Mouse (Mus musculus) MEL (cell line): ENCODE measurements at regions not wholly inside any gene's neighbourhood (a gene's known extent, or its start where the extent isn't known, plus 50 kb on each side); places are given as distances from the start of the nearest gene placed in this dataset.

Experiments
- DNase-seq: peaks from one replicate; pipeline ENCODE4 v3.0.0; 2011; ENCODE audit warnings: low read depth, low spot score
- H3K27ac ChIP-seq: 2 replicates; pipeline ENCODE4 v1.5.1; 2012; ENCODE audit warnings: low read depth, mild to moderate bottlenecking, control low read depth, low read length, moderate library complexity; ENCODE audit not compliant: control insufficient read depth
- H3K27me3 ChIP-seq, 2 experiments: fragments of 150-350 bp in 1 of 2; sonication (generic) in 1 of 2; 2 replicates each; pipeline ENCODE4 v1.6.1; 2012; ENCODE audit warnings: low read length in 2 of 2, mild to moderate bottlenecking in 2 of 2, improper control_type of control experiment in 1 of 2, moderate library complexity in 1 of 2; ENCODE audit not compliant: insufficient read depth in 2 of 2, control insufficient read depth in 1 of 2
- H3K36me3 ChIP-seq, 2 experiments: 2 replicates each; pipeline ENCODE4 v1.6.1; 2012 to 2014; ENCODE audit warnings: low read length in 2 of 2, improper control_type of control experiment in 1 of 2, inconsistent platforms in 1 of 2, mild to moderate bottlenecking in 1 of 2; ENCODE audit not compliant: insufficient read depth in 2 of 2, control insufficient read depth in 1 of 2
- H3K4me1 ChIP-seq, 2 experiments: fragments of 150-350 bp in 1 of 2; sonication (generic) in 1 of 2; 2 replicates each; pipeline ENCODE4 v1.6.1; 2012; ENCODE audit warnings: low read length in 2 of 2, improper control_type of control experiment in 1 of 2, mild to moderate bottlenecking in 1 of 2; ENCODE audit not compliant: insufficient read depth in 2 of 2, control insufficient read depth in 1 of 2
- H3K4me3 ChIP-seq, 2 experiments: fragments of 150-350 bp in 1 of 2; sonication (generic) in 1 of 2; 2 replicates each; pipeline ENCODE4 v1.5.1; 2012; ENCODE audit warnings: low read depth in 2 of 2, low read length in 2 of 2, mild to moderate bottlenecking in 2 of 2, moderate library complexity in 2 of 2, control low read depth in 1 of 2, improper control_type of control experiment in 1 of 2; ENCODE audit not compliant: control insufficient read depth in 1 of 2, insufficient read depth in 1 of 2
- H3K79me2 ChIP-seq: 2 replicates; pipeline ENCODE4 v1.6.1; 2012; ENCODE audit warnings: mild to moderate bottlenecking, low read length, moderate library complexity; ENCODE audit not compliant: control insufficient read depth, poor library complexity, insufficient read depth
- H3K9ac ChIP-seq: 2 replicates; pipeline ENCODE4 v1.6.1; 2012; ENCODE audit warnings: low read depth, mild to moderate bottlenecking, control low read depth, low read length, moderate library complexity; ENCODE audit not compliant: control insufficient read depth, poor library complexity, severe bottlenecking
- H3K9me3 ChIP-seq: fragments of 150-350 bp; sonication (generic); replicated peaks from 2 replicates; pipeline ENCODE4 v1.6.1; 2012; ENCODE audit warnings: mild to moderate bottlenecking, low read length, improper control_type of control experiment, moderate library complexity; ENCODE audit not compliant: insufficient read depth
- CHD2 ChIP-seq: IDR thresholded peaks from 2 replicates; pipeline ENCODE4 v1.6.1; 2011; ENCODE audit warnings: low read length, improper control_type of control experiment
- E2F4 ChIP-seq: IDR thresholded peaks from 2 replicates; pipeline ENCODE4 v1.6.1; 2011; ENCODE audit warnings: low read depth, low read length, improper control_type of control experiment, borderline replicate concordance
- ETS1 ChIP-seq: IDR thresholded peaks from 2 replicates; pipeline ENCODE4 v1.6.1; 2012; ENCODE audit warnings: low read depth, mild to moderate bottlenecking, inconsistent platforms, low read length, improper control_type of control experiment, moderate library complexity
- GABPA ChIP-seq: IDR thresholded peaks from 2 replicates; pipeline ENCODE4 v1.6.1; 2012; ENCODE audit warnings: low read depth, mild to moderate bottlenecking, inconsistent platforms, low read length, improper control_type of control experiment, moderate library complexity
- GATA1 ChIP-seq: IDR thresholded peaks from 2 replicates; pipeline ENCODE4 v1.6.1; 2011; ENCODE audit warnings: low read depth, low read length, improper control_type of control experiment
- HCFC1 ChIP-seq: IDR thresholded peaks from 2 replicates; pipeline ENCODE4 v1.6.1; 2012; ENCODE audit warnings: low read depth, mild to moderate bottlenecking, inconsistent platforms, low read length, improper control_type of control experiment, moderate library complexity
- MAFK ChIP-seq: IDR thresholded peaks from 2 replicates; pipeline ENCODE4 v1.6.1; 2011; ENCODE audit warnings: low read depth, mild to moderate bottlenecking, low read length, improper control_type of control experiment, borderline replicate concordance
- MAX ChIP-seq: IDR thresholded peaks from 2 replicates; pipeline ENCODE4 v1.6.1; 2011; ENCODE audit warnings: low read length, improper control_type of control experiment
- MAZ ChIP-seq: IDR thresholded peaks from 2 replicates; pipeline ENCODE4 v1.6.1; 2012; ENCODE audit warnings: low read depth, mild to moderate bottlenecking, inconsistent platforms, low read length, improper control_type of control experiment
- MYB ChIP-seq: IDR thresholded peaks from 2 replicates; pipeline ENCODE4 v1.6.1; 2011; ENCODE audit warnings: mild to moderate bottlenecking, low read depth, low read length, improper control_type of control experiment
- NELFE ChIP-seq: IDR thresholded peaks from 2 replicates; pipeline ENCODE4 v1.6.1; 2011; ENCODE audit warnings: low read depth, low read length, improper control_type of control experiment
- NRF1 ChIP-seq: IDR thresholded peaks from 2 replicates; pipeline ENCODE4 v1.6.1; 2014; ENCODE audit warnings: low read depth, mild to moderate bottlenecking, inconsistent platforms, low read length, improper control_type of control experiment, moderate library complexity; ENCODE audit not compliant: poor library complexity, insufficient read depth, severe bottlenecking
- POLR2AphosphoS2 ChIP-seq: IDR thresholded peaks from 2 replicates; pipeline ENCODE4 v1.6.1; 2011; ENCODE audit warnings: low read length, improper control_type of control experiment
- POLR2AphosphoS5 ChIP-seq: IDR thresholded peaks from 2 replicates; pipeline ENCODE4 v1.6.1; 2012; ENCODE audit warnings: low read depth, borderline replicate concordance, mild to moderate bottlenecking, inconsistent platforms, low read length, moderate library complexity, mixed read lengths
- RCOR1 ChIP-seq: IDR thresholded peaks from 2 replicates; pipeline ENCODE4 v1.6.1; 2012; ENCODE audit warnings: low read depth, mild to moderate bottlenecking, inconsistent platforms, low read length, improper control_type of control experiment
- SIN3A ChIP-seq: IDR thresholded peaks from 2 replicates; pipeline ENCODE4 v1.6.1; 2012; ENCODE audit warnings: low read length, improper control_type of control experiment, inconsistent platforms
- SMC3 ChIP-seq: IDR thresholded peaks from 2 replicates; pipeline ENCODE4 v1.6.1; 2011; ENCODE audit warnings: low read depth, low read length, improper control_type of control experiment
- TAL1 ChIP-seq: IDR thresholded peaks from 2 replicates; pipeline ENCODE4 v1.6.1; 2012; ENCODE audit warnings: mild to moderate bottlenecking, inconsistent platforms, low read length, moderate library complexity, mixed read lengths
- TCF12 ChIP-seq: IDR thresholded peaks from 2 replicates; pipeline ENCODE4 v1.6.1; 2014; ENCODE audit warnings: low read depth, mild to moderate bottlenecking, inconsistent platforms, low read length, improper control_type of control experiment, moderate library complexity
- UBTF ChIP-seq: IDR thresholded peaks from 2 replicates; pipeline ENCODE4 v1.6.1; 2012; ENCODE audit warnings: low read depth, mild to moderate bottlenecking, inconsistent platforms, low read length, improper control_type of control experiment, moderate library complexity, borderline replicate concordance; ENCODE audit not compliant: insufficient read depth
- USF2 ChIP-seq, 2 experiments: IDR thresholded peaks; 2 replicates each; pipeline ENCODE4 v1.6.1; 2011 to 2012; ENCODE audit warnings: improper control_type of control experiment in 2 of 2, low read length in 2 of 2, borderline replicate concordance in 1 of 2, inconsistent platforms in 1 of 2, low read depth in 1 of 2, mild to moderate bottlenecking in 1 of 2; ENCODE audit not compliant: insufficient read depth in 1 of 2
- ZC3H11A ChIP-seq: IDR thresholded peaks from 2 replicates; pipeline ENCODE4 v1.6.1; 2012; ENCODE audit warnings: low read depth, mild to moderate bottlenecking, inconsistent platforms, low read length, improper control_type of control experiment
- ZKSCAN1 ChIP-seq: IDR thresholded peaks from 2 replicates; pipeline ENCODE4 v1.6.1; 2012; ENCODE audit warnings: low read depth, mild to moderate bottlenecking, inconsistent platforms, low read length, improper control_type of control experiment, moderate library complexity
- ZMIZ1 ChIP-seq: IDR thresholded peaks from 2 replicates; pipeline ENCODE4 v1.6.1; 2012; ENCODE audit warnings: low read depth, mild to moderate bottlenecking, inconsistent platforms, low read length, improper control_type of control experiment, moderate library complexity
- ZNF384 ChIP-seq: IDR thresholded peaks from 2 replicates; pipeline ENCODE4 v1.6.1; 2012; ENCODE audit warnings: low read depth, mild to moderate bottlenecking, inconsistent platforms, low read length, improper control_type of control experiment

DNA sequence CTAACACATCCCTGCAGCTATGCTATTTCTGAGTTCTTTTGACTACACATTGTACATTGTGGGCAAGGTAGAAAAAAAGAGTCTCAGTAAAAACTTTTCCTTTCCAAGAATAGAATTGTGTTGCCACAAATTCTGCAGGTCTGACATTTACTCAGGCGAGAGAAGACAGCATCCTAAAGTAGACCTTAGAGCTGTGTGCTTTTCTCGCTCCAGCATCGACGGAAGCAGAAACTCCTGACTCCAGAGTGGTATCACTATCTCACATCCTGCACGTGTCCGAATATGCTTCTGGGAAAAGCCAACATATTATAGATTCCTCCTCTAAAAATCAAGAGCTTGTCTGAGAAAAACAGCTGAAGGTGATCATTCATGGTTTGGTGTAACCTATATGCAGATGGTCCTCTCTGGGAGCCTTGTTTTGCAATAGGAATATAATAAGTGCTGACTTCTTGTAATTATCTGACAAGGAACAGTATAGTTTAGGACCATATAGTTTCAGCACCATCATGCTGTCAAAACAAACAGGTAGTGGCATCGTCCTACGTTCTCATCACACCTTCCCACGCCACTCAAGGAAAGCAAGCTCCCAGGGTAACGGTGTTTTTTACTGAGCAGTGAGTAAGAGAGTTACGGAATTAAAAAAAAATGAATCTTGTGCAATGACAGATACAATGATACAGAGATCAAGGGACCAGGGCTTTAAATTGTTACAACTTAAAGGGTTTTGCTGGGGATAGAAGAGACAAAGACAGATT is 254.0 kb downstream of the Rnf144a start:
- H3K27ac ChIP-seq = no peak overlapping the region
- H3K27me3 ChIP-seq = no peaks in the 10 kb centered on the region
- no peak for TF ChIP-seq MAZ
- TF ChIP-seq UBTF = no peak
- no peak for TF ChIP-seq E2F4
- no peak for TF ChIP-seq TCF12
- no peak for TF ChIP-seq TAL1
- no peak for TF ChIP-seq SMC3
- no peak for TF ChIP-seq RCOR1
- TF ChIP-seq ZNF384 = no peak
- no peak for TF ChIP-seq CHD2
- TF ChIP-seq NRF1 = no peak
- TF ChIP-seq POLR2AphosphoS5 = no peak
- TF ChIP-seq MAX = no peak
- no peak for TF ChIP-seq ZMIZ1
- no peak for TF ChIP-seq MYB
- no peak for TF ChIP-seq MAFK
- TF ChIP-seq, all 39 proteins: peak for 0
- no peaks in the 10 kb centered on the region for H3K4me1 ChIP-seq
- H3K79me2 ChIP-seq = no peaks in the 10 kb centered on the region
- DNase-seq = no peak
- H3K4me3 ChIP-seq = no peak overlapping the region
- H3K36me3 ChIP-seq = no peaks in the 10 kb centered on the region
- H3K9me3 ChIP-seq = no peaks in the 10 kb centered on the region
- H3K9ac ChIP-seq = no peak overlapping the region

GRCm38 (mm10) chr12:26152992-26153391 is 262.1 kb downstream of the Rnf144a start:
- Histone ChIP-seq H3K36me3 (no peaks in the 10 kb centered on the region), H3K27ac (no peak overlapping the region), H3K79me2 (no peaks in the 10 kb centered on the region), H3K4me3 (no peak overlapping the region), H3K27me3 (no peaks in the 10 kb centered on the region), H3K9ac (no peak overlapping the region), H3K9me3 (no peaks in the 10 kb centered on the region), H3K4me1 (no peaks in the 10 kb centered on the region)
- TF ChIP-seq ETS1 = no peak
- no peak for TF ChIP-seq SIN3A
- no peak for TF ChIP-seq POLR2AphosphoS2
- no peak for TF ChIP-seq NELFE
- no peak for TF ChIP-seq USF2 (IDR thresholded peaks at IDR 0.05; ENCODE audit: borderline replicate concordance in 1 of 2, insufficient read depth in 1 of 2, low read depth in 1 of 2, low read length in 2 of 2)
- no peak for TF ChIP-seq HCFC1
- no peak for TF ChIP-seq GABPA
- TF ChIP-seq ZMIZ1 = no peak
- TF ChIP-seq ZKSCAN1 = no peak
- TF ChIP-seq GATA1 = no peak
- TF ChIP-seq ZNF384 = no peak
- no peak for TF ChIP-seq ZC3H11A
- DNase-seq = no peak
